Mouse (Mus musculus) limb, embryonic 15.5 days (tissue): ENCODE measurements around the gene Mospd3. TPM values are rescaled to one million over a fixed set of nuclear protein-coding genes. Genes with fewer than 3 reads are reported as not detected.

Experiments used
- ATAC-seq: fragments of 200-750 bp; cut with Nextera tagmentation; 2 replicates; pipeline ENCODE4 v1.8.0; 2017; ENCODE audit warnings: low read depth, moderate TSS enrichment; ENCODE audit not compliant: insufficient number of reproducible peaks, low FRiP score, low TSS enrichment
- H3K27ac ChIP-seq: fragments of 300-500 bp; sonication (generic); 2 replicates; pipeline ENCODE4 v1.5.1; 2015; ENCODE audit warnings: moderate library complexity, mild to moderate bottlenecking, inconsistent platforms
- H3K27me3 ChIP-seq: fragments of 300-500 bp; sonication (generic); 2 replicates; pipeline ENCODE4 v1.6.1; 2015; ENCODE audit warnings: inconsistent platforms
- H3K36me3 ChIP-seq: fragments of 300-500 bp; sonication (generic); 2 replicates; pipeline ENCODE4 v1.6.1; 2015; ENCODE audit warnings: inconsistent platforms
- H3K4me1 ChIP-seq: fragments of 300-500 bp; sonication (generic); 2 replicates; pipeline ENCODE4 v1.6.1; 2015; ENCODE audit warnings: inconsistent platforms
- H3K4me2 ChIP-seq: fragments of 300-500 bp; sonication (generic); 2 replicates; pipeline ENCODE4 v1.6.1; 2015; ENCODE audit warnings: mild to moderate bottlenecking, inconsistent platforms
- H3K4me3 ChIP-seq: fragments of 300-500 bp; sonication (generic); 2 replicates; pipeline ENCODE4 v1.5.1; 2015; ENCODE audit warnings: mild to moderate bottlenecking, inconsistent platforms
- H3K9ac ChIP-seq: fragments of 300-500 bp; sonication (generic); 2 replicates; pipeline ENCODE4 v1.6.1; 2015; ENCODE audit warnings: inconsistent platforms
- H3K9me3 ChIP-seq: fragments of 300-500 bp; sonication (generic); 2 replicates; pipeline ENCODE4 v1.6.1; 2016; ENCODE audit warnings: inconsistent platforms
- WGBS: fragments of 180-500 bp; shearing (Covaris S2); methylation state at CpG from one replicate; pipeline ENCODE4 v1.1.7; 2015; 5-methylcytosine and 5-hydroxymethylcytosine counted together
- polyA plus RNA-seq: library from polyadenylated mRNA; unstranded; fragments of >200 nt; fragmentation: Nextera tagmentation; extraction: Ambion mirVana; gene quantifications from 2 replicates; pipeline ENCODE4 v1.2.1, GENCODE M21; 2015

Mospd3 gene
- polyA plus RNA-seq, 1 experiment from 2014 or later, result 41.8 TPM

DNA sequence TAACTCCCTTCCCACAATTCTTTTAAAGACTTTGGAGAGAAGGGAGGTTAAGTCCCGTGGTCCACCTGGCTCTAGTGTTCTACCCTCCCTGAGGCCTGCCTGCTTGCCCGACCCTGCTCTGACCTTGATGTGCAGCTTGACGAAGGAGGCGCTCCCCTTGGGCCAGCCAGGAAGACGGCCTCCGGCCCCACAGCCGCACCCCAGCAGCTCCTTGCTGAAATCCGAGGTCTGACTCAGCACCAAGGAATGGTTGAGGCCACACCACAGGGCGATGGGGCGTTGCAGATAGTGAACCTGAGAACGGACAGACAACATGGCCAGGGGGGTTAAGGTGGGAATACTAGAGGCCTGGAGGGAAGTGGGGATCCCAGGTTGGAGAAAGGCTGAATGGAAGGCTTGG, 12.7 kb upstream of the Mospd3 start, which contains the start of gene Pcolce:
Gene Pcolce, minus strand, starts transcription at position 235 of the 400 bp plus-strand sequence.
- H3K4me3 ChIP-seq, result no peak within 1 kb of the TSS
- H3K4me1 ChIP-seq, result peaks cover 51% of the 10 kb centered on the region
- H3K9me3 ChIP-seq, result no peaks in the 10 kb centered on the region
- H3K36me3 ChIP-seq, result no peaks in the 10 kb centered on the region
- no peak within 1 kb of the TSS for H3K9ac ChIP-seq
- H3K27me3 ChIP-seq, result no peaks in the 10 kb centered on the region
- WGBS, result 37% methylated on average over 11 of the region's 11 CpGs
- peak within 1 kb of the TSS; percentile 96; the same call in 1 of the 2 replicates for H3K27ac ChIP-seq
- H3K4me2 ChIP-seq, result no peak within 1 kb of the TSS
- ATAC-seq, result no peak

DNA sequence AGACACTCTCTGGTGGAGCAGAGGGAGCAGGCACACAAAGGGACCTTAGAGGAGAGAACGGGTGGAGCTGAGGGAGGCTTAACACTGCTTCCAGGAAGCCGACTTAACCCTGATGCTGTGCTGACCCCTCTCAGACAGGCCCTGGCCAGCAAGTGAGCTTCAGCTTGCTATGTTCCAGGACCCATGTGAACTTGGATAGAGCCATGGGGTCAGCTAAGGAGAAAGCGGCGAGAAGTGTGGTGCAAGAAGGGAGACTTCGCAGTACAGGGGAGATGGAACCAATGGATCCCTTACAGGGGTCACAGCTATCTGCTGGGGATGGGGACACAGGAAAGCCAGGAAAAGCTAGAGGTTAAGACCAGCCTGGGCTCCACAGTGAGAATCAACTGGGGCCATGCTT, 12.2 kb upstream of the Mospd3 start:
- Histone ChIP-seq H3K27ac (0 out of 2 replicates have a peak overlapping the region, but pooled peaks have one; percentile 22), H3K4me3 (no peak overlapping the region), H3K36me3 (no peaks in the 10 kb centered on the region), H3K27me3 (no peaks in the 10 kb centered on the region), H3K4me2 (no peak overlapping the region), H3K9me3 (no peaks in the 10 kb centered on the region), H3K4me1 (peaks cover 56% of the 10 kb centered on the region), H3K9ac (no peak overlapping the region)
- ATAC-seq, result no peak
- 71% methylated on average over 5 of the region's 5 CpGs for WGBS

DNA sequence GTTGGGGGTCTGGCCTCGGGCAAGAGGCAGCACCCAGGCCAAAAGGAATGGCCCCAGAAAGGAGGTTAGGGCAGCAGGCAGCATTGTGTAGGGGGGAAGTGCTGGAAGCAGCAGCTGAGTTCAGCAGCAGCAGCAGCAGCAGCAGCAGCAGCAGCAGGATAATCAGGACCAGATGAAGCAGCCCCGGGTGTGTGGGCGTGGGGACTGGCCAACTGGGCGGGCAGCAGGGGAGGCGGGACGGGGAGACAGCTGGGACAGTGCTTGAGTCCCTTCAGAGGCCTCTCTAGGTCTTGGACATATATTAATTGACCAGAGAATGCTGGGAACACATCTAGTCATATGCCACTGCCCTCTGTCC, 10.4 kb upstream of the Mospd3 start:
- Histone ChIP-seq H3K27me3 (no peaks in the 10 kb centered on the region), H3K4me2 (peak overlapping the region; percentile 54), H3K36me3 (peaks cover 12% of the 10 kb centered on the region), H3K27ac (peak overlapping the region; percentile 96), H3K9me3 (no peaks in the 10 kb centered on the region), H3K4me3 (peak overlapping the region; percentile 45), H3K9ac (0 out of 2 replicates have a peak overlapping the region, but pooled peaks have one; percentile 21), H3K4me1 (peaks cover 61% of the 10 kb centered on the region)
- peak; percentile 62 for ATAC-seq
- 8% methylated on average over 6 of the region's 6 CpGs for WGBS

DNA sequence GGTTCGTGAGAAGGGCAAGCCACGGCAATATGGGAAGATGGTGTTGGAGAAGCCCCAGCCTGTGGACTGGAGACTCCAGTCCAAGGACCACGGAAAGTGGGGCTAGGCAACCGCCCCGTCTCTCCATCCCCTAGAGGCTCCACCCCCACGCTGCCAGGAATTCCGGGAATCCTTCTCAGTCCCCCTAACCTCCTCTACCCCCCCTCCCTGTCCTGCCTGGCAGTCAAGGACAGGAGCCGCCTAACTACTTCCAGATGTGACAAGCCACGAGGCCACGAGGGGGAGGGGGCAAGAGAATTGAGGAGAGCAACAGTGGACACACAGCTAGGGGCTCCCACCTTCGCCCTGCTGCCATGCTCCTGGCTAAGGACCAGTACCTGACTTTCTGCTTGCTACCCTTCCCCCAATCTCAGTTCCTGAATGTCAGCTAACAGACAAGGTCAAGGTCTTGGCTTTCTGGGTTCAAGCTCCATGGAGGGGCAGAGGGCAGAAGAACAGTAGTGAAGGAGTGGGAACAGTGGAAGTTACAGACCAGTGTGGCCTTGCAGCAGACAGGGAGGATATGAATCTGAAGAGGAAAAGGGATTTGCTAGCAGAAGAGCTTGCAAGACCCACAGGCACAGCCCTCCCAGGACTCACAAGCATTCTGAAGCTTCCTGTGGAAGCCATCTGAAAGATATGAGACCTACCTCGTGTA, 9.8 kb upstream of the Mospd3 start:
- Histone ChIP-seq H3K4me3 (peak overlapping the region; percentile 45), H3K4me1 (peaks cover 62% of the 10 kb centered on the region), H3K36me3 (peaks cover 17% of the 10 kb centered on the region), H3K4me2 (peak overlapping the region; percentile 54), H3K9ac (peak overlapping the region; percentile 21; the same call in 1 of the 2 replicates), H3K27ac (peak overlapping the region; percentile 96), H3K9me3 (no peaks in the 10 kb centered on the region), H3K27me3 (no peaks in the 10 kb centered on the region)
- WGBS, result 4% methylated on average over 12 of the region's 12 CpGs
- ATAC-seq, result peak; percentile 72

DNA sequence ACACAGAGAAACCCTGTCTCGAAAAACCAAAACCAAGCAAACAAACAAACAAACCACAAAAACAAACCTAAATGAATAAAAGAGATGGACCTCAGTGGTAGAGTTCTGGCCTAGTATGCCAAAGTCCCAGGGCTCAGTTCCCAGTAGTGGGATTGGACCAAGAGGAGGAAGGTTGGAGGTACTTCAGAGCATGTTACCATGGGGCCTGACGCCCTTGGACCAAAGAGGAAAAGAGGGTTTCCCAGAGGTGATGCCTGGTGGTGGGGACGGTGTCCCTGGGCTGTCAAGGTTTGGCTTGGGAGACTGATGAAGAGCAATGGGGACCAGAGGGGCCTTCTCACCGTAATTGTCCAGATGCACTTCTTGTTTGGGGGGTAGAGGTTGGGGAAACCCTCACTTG, 9.2 kb upstream of the Mospd3 start:
- 46% methylated on average over 4 of the region's 4 CpGs for WGBS
- Histone ChIP-seq H3K9ac (peak overlapping the region; percentile 18; the same call in 1 of the 2 replicates), H3K27ac (peak overlapping the region; percentile 96), H3K4me3 (peak overlapping the region; percentile 45), H3K27me3 (no peaks in the 10 kb centered on the region), H3K36me3 (peaks cover 24% of the 10 kb centered on the region), H3K4me1 (peaks cover 64% of the 10 kb centered on the region), H3K4me2 (peak overlapping the region; percentile 54), H3K9me3 (no peaks in the 10 kb centered on the region)
- no peak for ATAC-seq

DNA sequence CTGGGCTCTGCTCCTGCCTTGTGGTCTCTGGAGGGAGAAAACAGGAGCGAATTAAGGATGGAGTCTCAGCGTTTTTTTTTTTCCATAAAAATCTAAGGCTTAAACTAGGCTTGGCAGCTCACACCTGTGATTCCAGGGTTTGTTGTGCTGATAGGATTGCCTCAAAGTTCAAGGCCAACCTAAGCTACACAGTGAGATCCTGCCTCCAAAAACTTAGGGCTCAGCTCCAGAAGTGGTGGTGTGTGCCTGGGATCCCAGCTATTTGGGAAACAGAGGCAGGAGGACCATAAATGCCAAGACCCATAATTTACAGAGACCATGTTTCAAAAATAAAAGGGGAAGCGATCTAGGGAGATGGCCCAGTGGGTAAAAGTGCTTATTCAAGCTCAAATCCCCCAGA, 8.4 kb upstream of the Mospd3 start:
- WGBS, result 22% methylated on average over 3 of the region's 3 CpGs
- H3K9ac ChIP-seq, result no peak overlapping the region
- ATAC-seq, result no peak
- H3K4me1 ChIP-seq, result peaks cover 64% of the 10 kb centered on the region
- peaks cover 27% of the 10 kb centered on the region for H3K36me3 ChIP-seq
- peak overlapping the region; percentile 54 for H3K4me2 ChIP-seq
- peak overlapping the region; percentile 47 for H3K27ac ChIP-seq
- no peaks in the 10 kb centered on the region for H3K9me3 ChIP-seq
- H3K4me3 ChIP-seq, result peak overlapping the region; percentile 45
- H3K27me3 ChIP-seq, result no peaks in the 10 kb centered on the region

DNA sequence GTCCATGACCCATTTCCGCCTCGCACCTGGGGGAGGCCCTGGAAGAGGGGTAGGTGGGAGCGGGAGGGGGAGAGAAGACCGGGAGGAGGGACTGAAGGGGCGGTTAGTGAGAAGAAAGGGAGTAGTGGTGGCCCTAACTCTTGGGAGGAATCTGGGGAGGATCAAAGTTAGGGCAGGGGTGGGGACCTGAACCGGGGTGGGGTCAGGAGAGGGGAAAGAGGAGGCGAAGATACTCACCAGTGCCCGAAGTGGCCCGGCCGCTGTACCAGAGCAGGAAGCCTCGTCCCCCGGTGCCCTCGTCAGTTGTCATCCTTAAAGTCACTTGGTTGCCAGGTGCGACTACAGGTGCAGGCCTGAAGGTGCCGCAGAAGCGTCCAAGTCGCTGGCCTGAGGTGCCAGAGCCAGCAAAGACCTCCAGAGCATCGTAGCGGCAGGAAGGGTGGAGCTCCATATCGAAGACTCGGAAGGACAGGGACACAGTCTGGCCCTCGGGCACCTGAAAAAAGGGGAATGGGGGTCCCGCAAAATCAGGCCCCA, 7.9 kb upstream of the Mospd3 start:
- 19% methylated on average over 23 of the region's 23 CpGs for WGBS
- Histone ChIP-seq H3K27ac (peak overlapping the region; percentile 47), H3K4me1 (peaks cover 63% of the 10 kb centered on the region)

DNA sequence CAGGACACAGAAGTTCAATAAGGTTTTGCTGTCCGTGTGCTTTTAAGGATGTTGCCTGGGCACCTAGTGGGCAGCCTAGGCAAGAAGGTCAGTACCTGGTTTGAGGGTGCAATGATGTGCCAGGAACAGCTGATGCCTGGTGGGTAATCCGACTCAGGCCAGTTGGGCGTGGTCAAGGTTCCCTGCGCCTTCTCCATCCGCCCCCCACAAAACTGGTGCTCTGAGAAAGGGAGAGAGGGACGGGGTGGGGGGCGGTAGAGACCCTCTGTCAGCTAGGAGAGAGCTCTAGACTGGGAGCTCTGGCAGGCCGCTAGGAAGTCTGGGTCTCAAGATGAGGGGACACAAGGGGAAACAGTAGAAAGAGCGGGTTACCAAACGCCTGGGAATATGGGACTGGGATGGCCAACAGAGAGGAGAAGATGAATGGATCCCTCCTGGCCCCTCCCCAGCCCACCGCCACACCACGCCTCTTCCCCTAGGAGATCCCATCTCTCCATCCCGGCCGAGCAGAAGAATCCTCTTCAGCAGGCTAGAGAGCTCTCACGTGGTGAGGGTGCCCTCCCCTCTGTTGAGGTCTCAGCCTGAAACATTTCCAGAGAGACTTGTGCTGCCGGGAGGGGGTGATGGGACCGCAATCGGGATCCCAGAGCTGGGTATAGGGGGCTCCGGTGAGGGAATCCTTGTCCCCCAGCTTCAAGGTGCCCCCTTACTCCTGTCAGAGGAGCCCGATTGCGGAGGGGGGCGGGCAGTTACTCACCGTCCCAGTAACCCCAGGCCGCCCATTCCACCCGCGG, 7.2 kb upstream of the Mospd3 start:
- 29% methylated on average over 26 of the region's 26 CpGs for WGBS
- Histone ChIP-seq H3K9ac (peak overlapping the region; percentile 11; the same call in 1 of the 2 replicates), H3K27me3 (no peaks in the 10 kb centered on the region), H3K27ac (no peak overlapping the region), H3K4me2 (peak overlapping the region; percentile 54), H3K4me1 (peaks cover 57% of the 10 kb centered on the region), H3K36me3 (peaks cover 32% of the 10 kb centered on the region), H3K4me3 (peak overlapping the region; percentile 45), H3K9me3 (no peaks in the 10 kb centered on the region)
- no peak for ATAC-seq

More for the DNA sequence above, 7.9 kb upstream of the Mospd3 start:
- Histone ChIP-seq H3K4me3 (peak overlapping the region; percentile 45), H3K9ac (peak overlapping the region; percentile 11; the same call in 1 of the 2 replicates), H3K4me2 (peak overlapping the region; percentile 54), H3K9me3 (no peaks in the 10 kb centered on the region), H3K36me3 (peaks cover 32% of the 10 kb centered on the region), H3K27me3 (no peaks in the 10 kb centered on the region)
- no peak for ATAC-seq

DNA sequence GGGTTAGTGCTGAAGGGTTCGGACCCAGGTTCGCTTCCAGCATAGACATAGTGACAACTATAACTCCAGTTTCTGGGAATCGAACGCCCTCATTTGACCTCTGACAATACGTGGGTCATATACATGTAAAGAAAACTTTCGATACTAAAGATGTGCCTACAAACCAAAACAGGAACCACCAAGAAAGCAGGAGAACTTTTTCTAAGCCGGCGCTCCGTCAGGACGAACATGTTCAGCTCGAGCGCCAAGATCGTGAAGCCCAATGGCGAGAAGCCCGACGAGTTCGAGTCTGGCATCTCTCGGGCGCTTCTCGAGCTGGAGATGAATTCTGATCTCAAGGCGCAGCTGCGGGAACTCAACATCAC, 489 bp upstream of the Mospd3 start:
- Histone ChIP-seq H3K4me1 (peaks cover 23% of the 10 kb centered on the region), H3K9ac (peak overlapping the region; percentile 39), H3K36me3 (peaks cover 32% of the 10 kb centered on the region), H3K27ac (peak overlapping the region; percentile 91), H3K9me3 (no peaks in the 10 kb centered on the region), H3K27me3 (no peaks in the 10 kb centered on the region), H3K4me2 (peak overlapping the region; percentile 60), H3K4me3 (peak overlapping the region; percentile 73)
- 0% methylated on average over 22 of the region's 22 CpGs for WGBS
- no peak for ATAC-seq

DNA sequence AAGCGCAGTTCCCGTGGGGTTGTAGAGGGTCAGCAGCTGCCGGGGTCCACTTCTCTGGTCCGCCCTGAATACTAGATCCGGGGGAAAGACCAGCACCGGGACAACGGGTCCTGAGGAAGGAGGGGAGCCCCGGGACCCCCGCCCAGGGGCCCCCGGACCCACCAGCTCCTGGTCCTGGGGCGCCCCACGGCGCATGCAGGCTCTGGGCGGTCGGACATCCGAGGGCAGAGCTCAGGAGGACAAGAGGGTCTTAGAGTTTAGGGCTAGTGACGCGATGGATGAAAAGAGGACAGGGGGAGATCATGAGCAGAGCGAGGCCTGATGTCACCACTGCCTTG, 608 bp downstream of the Mospd3 start:
- ATAC-seq, result 0 out of 2 replicates have a peak, but pooled peaks have one; percentile 2
- peak overlapping the region; percentile 82 for H3K9ac ChIP-seq
- peaks cover 20% of the 10 kb centered on the region for H3K4me1 ChIP-seq
- peak overlapping the region; percentile 91 for H3K27ac ChIP-seq
- peak overlapping the region; percentile 86 for H3K4me2 ChIP-seq
- H3K9me3 ChIP-seq, result no peaks in the 10 kb centered on the region
- peak overlapping the region; percentile 73 for H3K4me3 ChIP-seq
- H3K27me3 ChIP-seq, result no peaks in the 10 kb centered on the region
- 2% methylated on average over 19 of the region's 19 CpGs for WGBS
- peaks cover 21% of the 10 kb centered on the region for H3K36me3 ChIP-seq

DNA sequence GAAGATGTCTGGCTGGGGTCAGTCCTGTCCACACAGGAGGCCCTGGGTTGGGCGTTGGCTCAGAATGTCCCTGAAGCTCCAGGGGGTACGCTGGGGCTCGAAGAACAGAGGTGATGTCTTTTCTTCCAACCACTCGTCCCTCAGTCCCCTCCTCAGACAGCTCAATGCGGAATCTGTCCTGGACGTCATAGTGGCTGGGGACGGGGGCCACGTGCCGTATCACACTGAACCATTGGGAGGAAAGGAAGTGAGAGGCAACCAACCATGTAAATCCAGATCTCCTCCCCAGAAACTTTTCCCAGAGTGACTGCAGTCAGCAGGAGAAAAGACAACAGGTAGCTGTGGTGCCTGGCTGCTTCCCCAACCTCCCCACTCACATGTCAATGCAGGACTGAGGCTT, 1.3 kb downstream of the Mospd3 start:
- Histone ChIP-seq H3K4me2 (peak overlapping the region; percentile 86), H3K4me3 (peak overlapping the region; percentile 73), H3K4me1 (peaks cover 20% of the 10 kb centered on the region), H3K27me3 (no peaks in the 10 kb centered on the region), H3K27ac (no peak overlapping the region), H3K9ac (peak overlapping the region; percentile 82; the same call in 1 of the 2 replicates), H3K36me3 (peaks cover 17% of the 10 kb centered on the region), H3K9me3 (no peaks in the 10 kb centered on the region)
- 68% methylated on average over 9 of the region's 9 CpGs for WGBS
- no peak for ATAC-seq
